Mouse (Mus musculus): ENCODE results near the gene Rere. TPM values are rescaled to one million over a fixed set of nuclear protein-coding genes. Genes with fewer than 3 reads are reported as not detected.
A peak's percentile ranks its signal among the peaks of the same experiment; 100 is the strongest.
"Not testable (repeated sequence)": the region's sequence is repeated elsewhere in the genome, so short reads cannot be mapped to it uniquely, and the experiment has no call there.

The Rere gene
- total RNA-seq, 2 experiments from 2014 or later: 85.3 to 118 TPM

DNA sequence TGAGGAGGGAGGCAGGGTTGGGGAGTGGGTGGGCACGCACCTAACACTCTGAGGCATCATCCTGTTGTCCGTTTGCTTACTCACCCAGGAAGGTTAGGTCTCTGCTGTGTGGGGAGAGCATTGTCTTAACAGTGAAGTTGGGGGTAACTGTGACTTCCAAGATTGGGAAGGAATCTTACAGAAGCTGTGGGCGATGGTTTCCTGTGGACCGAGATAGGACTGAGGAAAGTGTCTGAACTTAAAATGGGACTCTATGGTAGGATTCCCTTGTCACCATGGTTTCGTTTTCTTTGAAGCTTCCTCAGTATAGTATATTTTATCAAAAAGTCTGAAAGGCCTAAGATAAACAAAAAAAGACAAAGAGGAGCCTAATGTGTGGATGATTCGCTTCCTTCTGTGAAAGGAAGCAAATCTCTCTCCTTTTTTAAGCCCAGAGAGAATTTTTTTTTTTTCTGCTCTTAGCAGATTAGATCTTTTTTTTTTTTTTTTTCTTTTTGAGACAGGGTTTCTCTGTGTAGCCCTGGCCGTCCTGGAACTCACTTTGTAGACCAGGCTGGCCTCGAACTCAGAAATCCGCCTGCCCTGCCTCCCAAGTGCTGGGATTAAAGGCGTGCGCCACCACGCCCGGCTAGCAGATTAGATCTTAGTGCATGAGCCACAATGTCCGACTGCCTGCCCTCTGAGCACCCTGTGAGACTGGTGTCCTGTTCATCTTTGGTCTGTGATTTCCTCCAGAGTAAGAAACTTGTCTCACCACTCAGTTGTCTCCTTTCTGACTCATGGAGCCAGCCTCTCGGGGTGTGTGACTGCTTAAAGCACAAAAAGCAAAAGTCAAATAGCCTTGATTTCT, 271.5 kb downstream of the Rere start:
- no peak for DNase-seq

DNA sequence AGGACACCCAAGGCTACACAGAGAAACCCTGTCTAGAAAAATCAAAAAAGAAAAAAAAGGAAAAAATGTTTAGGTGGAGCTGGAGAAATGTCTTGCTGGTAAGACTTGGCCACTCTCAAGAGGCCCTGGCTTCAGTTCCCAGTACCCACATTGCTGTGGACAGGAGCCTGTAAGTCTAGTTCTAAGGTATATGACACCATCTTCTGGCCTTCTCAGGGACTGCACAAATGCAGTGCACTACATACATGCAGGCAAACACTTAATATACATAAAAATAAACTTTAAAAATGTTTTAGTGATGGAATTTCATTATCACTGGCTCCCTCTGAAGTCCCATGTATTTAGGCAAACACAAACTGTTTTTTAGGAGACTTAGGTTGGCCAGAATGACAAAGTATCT, 274.3 kb downstream of the Rere start:
- DNase-seq: no peak

DNA sequence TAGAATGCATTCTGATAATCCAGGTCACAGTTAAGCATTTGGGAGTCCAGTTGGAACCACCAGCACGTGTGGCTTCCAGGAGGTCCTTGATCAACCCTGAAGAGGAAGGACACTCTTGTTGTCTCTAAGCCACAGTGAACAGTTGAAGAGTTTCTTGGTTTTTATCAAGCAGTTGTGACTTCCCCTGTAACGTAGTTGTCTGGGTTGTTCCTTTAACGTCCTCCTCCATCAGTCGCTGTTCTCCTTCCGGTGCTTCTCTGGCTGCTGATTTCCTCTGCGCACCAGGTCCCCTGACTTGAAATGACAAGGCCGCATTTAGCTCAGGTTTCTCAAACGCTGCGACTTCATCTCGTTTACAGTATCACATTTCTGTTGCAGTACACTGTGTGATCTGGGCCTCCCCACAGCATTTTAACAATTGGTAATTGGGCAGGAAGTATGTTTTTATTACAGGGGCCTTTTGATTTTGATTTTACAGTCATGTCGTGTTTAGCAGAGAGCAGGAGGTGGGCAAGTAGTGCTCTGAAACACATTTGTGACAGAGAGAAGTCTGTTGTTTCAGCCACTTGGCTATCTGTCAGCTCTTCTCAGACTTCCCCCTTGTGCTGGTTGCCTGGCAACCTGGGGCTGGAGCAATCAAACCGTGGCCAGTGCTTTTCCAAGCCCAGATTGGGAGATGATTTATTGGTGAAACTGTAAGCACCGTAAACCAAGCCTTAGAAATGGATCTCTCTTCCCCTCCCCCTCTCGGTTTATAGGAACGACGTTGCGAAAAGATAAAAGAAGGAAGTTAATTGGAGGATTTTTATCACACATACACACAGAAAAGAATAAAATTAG, 275.2 kb downstream of the Rere start:
- DNase-seq: peak; percentile 87

DNA sequence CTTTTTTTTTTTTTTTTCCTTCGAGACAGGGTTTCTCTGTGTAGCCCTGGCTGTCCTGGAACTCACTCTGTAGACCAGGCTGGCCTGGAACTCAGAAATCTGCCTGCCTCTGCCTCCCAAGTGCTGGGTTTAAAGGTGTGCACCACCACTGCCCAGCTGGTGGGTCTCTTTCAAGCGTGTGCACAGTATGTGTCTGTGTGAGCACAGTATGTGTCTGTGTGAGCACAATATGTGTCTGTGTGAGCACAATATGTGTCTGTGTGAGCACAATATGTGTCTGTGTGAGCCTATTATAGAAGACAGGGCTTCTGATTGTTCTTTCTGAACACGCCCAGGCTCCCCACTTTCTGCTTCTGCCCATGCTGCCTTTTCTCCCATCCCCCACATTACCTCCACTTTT, 275.8 kb downstream of the Rere start:
- not testable (repeated sequence) for DNase-seq

DNA sequence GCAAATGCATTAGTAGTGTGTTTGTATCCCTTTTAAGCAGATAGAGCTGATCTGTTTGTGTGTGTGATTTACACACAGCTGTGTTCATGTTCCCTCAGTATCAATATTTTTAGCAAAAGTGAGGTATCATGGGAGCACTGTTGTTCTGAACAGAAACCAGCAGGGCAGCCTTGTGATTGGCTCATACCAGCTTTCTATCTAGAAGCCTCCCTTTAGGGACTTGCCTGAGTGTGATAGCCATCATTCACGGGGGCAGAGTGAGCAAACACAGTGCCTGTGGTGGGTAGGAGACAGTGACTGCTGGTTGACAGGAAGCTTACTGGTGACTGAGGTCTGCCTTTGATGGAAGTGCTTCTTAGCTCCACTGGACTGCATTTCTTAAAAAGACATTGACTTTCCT, 276.5 kb downstream of the Rere start:
- no peak for DNase-seq

DNA sequence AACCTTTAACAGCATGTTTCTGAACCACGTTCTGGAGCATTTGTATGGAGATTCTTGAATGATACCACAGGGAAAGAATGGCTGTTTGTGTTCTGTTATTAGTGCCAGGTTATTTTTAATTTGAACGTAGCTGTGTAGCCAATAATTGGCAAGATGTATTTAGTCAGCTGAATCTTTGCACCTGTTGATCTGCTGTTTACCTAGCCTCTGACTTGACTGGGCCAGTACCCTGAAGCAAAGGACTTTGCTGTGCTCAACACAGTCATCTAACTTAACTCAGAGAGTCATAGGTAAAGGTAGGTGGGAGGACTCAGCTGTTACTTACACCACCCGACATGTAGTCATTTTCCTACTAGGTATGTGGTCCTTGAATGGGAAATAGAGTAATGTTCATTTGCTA, 278.1 kb downstream of the Rere start:
- DNase-seq: no peak

DNA sequence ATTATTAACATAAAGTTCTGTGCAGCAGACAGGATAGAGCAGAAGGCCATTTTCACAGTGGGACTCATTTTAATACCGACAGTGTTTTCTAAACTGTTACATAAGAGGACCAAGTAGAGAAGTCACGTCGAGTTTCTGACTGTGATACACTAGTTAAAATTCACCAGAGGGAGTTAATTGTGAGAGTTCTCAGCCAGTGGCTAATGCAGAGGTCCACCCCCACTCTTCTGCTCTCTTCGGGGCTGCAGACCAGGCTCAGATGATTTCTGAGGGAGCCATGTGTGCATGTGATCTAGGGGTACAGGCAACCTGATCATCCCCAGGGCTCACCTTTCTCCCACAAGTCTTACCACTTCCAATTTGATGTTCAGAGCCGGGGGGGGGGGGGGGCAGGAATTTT, 281.8 kb downstream of the Rere start:
- DNase-seq: no peak

DNA sequence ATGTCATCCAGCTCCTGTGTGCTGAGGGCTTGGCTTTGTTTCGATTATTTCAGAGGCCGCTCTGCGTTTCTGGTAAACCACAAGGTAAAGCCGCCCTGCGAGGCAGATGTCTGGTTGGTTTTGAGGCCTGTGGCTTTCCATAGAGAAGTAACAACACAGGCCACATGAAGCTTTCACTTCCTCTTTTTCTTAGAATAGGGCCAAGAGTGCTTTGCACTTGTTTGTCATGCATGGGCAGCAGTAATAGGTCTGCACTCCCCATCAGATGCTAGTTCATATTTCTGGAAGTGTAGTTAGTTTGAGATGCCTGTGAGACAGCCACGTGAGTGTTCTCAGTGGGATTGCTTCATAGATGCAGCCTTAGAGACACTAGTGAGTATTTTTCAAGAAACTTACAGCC, 284.7 kb downstream of the Rere start:
- no peak for DNase-seq

DNA sequence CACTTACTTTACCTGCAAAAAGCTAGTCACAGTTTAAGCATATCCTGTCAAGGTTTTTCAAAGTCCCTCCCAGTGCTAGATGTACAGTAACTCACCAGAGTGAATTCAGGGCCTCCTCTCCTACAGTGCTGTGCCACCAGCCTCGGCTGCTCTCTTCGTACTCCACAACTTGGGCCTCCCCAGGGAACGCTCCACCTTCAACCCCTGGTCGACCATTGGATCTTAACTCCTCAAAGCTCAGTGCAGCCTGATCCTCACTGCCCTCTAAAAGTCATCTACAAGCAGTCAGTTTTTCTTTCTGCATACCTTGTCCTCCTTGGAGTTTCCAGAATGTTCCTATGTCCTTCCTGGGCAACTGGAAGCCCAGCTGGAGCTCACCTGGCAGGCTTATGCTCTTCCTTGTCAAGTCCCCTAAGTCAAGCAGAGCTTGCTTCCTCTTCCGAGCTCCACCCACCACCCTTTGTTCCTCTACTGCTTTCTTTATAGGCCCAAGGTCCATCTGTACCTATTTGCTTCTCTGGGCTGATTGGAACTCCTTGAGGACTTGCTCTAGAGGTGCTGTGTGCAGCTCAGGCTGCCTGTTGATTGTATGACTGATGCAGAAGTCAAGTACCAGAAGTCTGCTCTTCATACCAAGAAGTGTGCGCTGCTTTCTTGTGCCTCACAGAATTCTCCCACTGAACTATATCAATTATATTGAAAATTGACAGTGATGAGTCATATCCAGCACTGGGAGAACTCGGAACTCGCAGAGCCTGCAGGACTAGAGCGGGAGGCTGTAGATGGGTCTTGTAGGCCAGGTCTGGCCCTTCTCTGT, 287.1 kb downstream of the Rere start:
- DNase-seq: no peak

DNA sequence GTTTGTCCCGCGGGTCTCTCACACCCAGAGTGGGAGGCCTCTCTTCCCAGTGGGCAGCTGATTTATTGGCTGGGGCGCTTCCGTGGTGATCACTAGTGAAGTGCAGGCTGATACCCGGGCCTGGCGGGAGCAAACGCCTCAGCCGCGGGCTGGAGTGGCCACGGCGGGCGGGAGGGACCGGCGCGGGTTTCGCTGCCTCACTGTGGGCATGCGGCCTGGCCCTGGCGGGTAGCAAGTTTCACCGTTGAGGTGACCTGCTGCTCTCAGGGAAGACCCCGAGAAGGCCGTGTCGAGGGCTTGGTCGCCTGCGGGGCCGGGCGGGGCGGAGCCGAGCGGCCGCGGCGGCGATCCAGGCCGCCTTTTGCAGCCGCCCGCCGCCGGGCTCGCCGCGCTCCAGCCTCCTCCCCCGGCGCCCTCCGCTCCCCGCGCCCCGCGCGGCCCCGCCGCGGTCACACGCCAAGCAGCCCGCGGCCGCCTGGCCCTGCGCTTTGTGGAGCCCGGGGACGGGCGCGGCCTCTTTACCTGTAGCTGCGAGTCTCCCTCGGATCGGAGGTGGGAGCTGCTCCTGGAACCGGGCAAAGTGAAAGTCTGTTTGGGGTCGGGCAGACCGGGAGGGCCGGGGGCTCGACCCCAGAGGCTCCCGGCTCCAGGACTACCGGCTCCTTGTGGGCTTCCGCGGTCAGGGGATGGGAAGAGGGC, 287.8 kb downstream of the Rere start:
- DNase-seq: peak; percentile 82

DNA sequence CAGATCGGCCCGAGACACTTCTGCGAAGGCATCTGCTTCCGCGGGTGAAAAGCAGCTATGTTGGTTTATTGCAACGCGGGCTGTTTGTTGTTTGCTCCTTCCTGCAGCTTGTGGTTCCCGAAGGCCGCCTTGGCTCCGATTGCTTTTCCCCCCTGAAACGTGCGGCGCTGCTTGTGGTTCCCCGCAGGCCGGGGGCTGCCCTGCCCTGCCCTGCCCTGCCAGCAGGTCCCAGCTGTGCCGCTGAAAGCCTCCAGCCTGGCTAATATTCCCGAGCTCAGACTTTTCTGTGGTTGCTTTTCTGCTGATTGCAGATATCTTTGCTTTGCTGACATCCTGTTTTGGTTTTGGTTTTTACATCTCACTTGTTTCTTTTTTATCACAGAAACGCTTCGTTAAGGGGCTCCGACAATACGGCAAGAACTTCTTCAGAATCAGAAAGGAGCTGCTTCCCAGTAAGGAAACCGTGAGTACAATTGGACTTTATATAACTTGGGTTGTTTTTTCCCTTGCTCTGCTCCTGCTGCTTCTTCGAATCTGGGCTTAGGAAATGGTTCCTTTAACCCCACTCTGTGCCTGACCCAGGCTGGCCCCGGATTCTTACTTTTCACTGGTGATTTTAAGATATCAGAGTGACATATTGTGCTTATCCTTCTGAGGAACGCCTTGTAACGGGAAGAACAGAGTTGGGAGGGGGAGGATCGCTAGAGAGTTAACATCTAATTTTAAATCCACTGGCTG, 288.6 kb downstream of the Rere start:
- DNase-seq: peak; percentile 43

DNA sequence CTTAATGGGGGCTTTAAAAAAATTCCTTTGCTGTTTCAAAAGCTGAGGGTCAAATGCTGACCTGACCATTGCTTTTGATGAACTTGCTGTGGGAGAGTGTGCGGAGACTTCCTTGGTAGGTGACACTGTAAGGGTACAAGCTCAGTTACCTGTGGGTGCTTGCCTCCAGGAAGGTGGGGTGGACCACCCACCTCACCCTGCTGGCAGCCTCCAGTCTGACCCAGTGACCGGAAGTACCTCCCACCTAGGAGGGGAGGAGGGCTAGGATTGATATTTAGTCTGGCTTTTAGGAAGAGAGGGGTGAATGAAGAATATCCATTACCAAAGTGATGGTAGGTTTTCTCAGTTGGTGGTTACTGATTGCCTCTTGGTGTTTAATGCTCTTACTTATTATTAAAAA, 289.3 kb downstream of the Rere start:
- DNase-seq: peak; percentile 49

DNA sequence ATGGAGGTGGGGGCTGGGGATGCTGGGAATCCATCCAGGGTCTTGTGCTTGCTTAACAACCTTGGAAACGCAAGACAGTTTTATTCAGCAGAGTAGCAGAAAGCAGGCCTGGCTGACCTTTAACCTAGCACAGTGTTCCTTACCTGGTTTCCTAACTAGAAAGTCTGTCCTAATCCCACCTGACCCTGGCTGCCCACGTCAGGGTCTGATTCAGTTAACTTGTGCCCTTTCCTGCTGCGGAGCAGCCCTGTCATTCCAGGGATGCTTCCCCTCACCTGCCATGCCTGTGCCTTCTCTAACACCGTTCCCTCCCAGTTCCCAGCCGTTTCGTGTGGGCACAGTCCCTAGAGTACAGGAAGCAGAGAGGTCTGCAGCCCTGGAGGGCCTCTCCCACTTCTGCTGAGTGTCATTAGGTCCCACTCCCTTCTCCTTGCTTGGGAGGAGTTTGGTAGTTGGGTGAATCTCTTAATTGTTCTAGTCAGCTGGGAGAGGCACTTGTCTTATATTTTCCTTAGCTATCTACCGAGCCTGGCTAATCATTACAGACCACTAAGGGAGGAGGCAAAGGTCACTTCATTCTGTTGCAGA, 290.8 kb downstream of the Rere start:
- peak; percentile 55 for DNase-seq

DNA sequence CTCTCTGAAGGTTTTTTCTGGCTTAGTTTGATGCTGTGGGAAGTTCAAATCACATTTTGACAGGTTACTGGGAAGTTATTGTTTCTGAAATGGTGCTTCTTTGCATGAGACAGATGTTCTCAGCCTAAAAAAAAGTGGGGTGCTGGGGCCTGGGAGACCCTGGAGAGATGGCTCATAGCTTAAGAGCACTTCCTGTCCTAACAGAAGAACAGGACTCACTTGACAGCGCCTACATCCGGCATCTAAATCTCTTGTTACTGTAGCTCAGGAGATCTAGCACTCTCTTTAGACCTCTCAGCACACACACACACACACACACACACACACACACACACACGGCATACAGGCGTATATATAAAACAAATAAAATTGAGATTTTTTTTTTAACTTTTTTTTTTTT, 291.5 kb downstream of the Rere start:
- no peak for DNase-seq

DNA sequence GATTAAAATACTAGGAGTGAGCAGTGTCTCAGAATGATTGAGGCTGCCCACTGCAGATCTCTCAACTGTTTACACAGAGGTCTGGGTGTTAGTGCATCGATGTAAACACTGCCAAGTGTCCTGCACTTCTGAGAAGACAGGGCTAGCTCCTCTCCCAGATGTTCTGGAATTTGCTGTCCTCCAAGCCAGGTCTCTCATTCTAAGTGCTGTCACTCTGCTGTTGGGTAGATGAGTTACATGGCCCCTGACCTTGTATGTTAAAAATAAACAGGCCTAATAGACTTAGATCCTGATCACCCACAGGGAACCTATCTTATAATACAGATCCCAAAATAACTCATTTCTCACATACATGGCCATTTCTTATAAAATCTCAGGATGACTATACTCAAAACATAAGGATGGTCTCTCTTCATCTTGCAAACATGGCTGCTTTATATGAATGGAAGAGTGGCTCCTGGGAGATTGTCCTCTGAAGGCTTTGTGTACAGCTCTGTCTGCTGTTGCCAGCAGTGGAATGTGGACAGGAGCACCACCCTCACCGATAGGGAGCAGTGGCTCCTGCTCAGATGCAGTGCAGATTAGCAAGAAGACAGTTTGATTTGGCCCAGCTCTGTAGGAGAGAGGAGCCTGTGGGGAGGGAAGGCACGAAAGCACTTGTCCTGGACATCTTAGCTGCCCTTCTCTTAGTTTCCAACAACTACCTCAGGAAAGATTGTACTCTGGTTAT, 294.1 kb downstream of the Rere start:
- no peak for DNase-seq

DNA sequence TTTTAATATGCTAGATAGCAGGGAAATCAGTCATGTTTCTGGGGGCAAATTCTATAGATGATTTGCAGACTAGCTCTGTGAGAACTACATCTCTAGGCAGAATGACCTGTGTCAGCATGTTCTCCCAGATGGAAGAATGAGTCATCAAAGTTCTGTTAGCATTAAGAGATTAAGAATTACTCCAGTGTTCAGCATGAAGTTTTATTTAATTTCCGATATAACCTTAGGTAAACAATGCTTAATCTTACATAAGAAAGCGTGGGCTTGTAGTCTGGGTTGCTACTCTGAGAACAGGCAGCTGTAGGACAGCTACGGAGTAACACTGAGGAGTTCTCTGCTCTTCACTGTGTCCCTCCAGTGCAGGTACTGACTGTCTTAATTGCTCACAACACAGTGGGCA, 294.9 kb downstream of the Rere start:
- DNase-seq: no peak

DNA sequence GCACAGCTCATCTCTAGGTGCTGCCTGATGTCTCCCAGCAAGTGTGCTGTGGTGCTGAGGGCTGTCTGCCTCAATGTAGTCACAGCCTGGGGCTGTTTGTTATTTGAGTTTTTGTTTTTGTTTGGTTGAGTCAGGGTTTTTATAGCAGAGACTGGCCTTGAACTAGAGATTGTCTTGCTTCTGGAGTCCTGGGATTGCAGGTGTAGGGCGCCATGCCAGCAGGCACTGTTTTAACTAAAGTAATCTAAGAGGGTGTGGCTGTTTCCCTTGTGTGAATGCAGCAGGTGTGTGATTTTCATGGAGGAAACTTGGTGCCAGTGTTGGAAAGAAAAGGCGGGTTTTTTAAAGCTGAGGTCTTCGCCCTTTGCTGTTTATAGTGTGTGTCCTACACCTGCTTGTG, 296.6 kb downstream of the Rere start:
- no peak for DNase-seq

DNA sequence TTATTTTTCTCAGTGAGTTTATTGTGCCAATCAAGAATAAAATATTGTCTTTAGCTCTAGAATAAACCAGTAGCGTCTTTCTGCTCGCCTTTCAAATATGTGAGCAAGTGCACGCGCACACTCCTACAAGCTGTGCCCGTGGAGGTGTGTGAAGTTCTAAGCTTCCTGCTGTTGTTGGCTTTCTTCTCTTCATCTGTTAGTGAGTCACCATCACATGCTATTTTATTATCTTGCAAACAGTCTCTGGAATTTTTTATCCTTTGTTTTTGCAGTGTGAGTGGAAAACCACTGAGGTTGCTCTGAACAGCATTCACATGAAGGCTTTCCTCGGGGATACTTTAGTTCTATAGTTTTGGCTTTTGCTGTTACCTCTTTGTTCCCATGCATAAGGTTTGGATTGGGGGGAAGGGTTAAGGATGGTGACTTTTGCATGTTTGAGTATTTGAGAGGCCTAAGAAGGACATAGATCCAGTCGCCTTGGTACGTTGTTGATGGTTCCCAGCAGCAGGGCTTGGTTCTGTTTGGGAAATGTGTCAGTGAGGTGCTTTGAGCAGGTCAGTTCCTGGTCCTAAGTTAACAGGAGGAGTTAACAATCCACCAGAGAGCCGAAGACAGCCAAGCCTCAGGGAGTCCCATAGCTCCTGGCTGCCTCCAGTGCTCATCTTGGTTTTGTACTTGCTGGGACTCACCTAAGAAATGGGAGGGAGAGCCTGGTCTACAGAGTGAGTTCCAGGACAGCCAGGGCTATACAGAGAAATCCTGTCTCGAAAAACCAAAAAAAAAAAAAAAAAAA, 300.7 kb downstream of the Rere start:
- no peak for DNase-seq
